Mouse (Mus musculus) embryonic fibroblast, embryonic 13.5 days (primary cell): Measurements from ENCODE around the gene Omp.

Source experiments
- CTCF ChIP-seq: IDR thresholded peaks from 2 replicates; pipeline ENCODE4 v1.5.1; 2011; ENCODE audit warnings: mild to moderate bottlenecking, control low read depth, low read length, moderate library complexity, borderline replicate concordance; ENCODE audit not compliant: insufficient read depth
- POLR2A ChIP-seq: IDR thresholded peaks from 2 replicates; pipeline ENCODE4 v1.6.1; 2011; ENCODE audit warnings: low read depth, mild to moderate bottlenecking, control low read depth, low read length, moderate library complexity

DNA sequence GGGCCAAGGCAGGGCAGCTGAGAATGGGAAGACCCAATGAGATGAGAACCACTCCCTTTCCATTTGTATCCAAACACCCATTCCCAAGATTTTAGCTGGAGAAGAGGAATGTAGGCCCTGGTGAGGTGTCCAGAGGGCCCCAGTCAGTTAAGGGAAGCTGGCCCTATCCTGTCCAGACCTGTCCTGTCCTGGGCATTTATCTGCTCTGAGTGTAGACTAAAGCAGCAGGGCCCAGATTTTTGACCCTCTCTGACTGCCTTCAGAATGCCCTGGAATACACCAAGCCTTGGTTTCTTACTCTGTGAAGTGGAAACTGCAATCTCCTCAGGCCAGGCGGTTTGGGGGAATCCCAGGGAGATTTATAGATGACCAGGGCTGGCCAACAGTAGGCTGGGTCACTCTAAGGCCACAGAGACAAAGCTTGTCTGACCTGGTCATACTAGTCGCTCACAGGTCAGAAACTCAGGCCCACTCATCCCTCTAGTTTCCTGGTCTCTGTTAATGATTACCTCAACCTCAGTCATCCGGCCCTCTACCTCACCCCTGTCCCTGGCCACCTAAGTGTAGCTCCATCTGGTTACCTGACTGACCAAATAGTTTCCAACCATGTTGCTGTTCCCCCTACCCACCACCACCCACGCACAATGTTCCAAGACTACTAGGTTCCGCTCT, 33.4 kb upstream of the Omp start:
- TF ChIP-seq CTCF (no peak), POLR2A (no peak; the same call in 1 of the 2 replicates)
